Mouse (Mus musculus) limb, embryonic 14.5 days (tissue): ENCODE measurements at regions not wholly inside any gene's neighbourhood (a gene's known extent, or its start where the extent isn't known, plus 50 kb on each side); places are given as distances from the start of the nearest gene placed in this dataset.

Experiments used
- ATAC-seq: fragments of 200-750 bp; cut with Nextera tagmentation; 2 replicates; pipeline ENCODE4 v1.8.0; 2017; ENCODE audit warnings: low read depth, moderate number of reproducible peaks, moderate TSS enrichment; ENCODE audit not compliant: low FRiP score
- DNase-seq: peaks from one replicate; pipeline ENCODE4 v3.0.0-alpha.2; 2015; ENCODE audit warnings: low spot score
- H3K27ac ChIP-seq: fragments of 300-500 bp; sonication (generic); replicated peaks from 2 replicates; pipeline ENCODE4 v1.5.1; 2014; ENCODE audit warnings: low read depth, mild to moderate bottlenecking, low read length, moderate library complexity, mixed read lengths
- H3K27me3 ChIP-seq: fragments of 300-500 bp; sonication (generic); 2 replicates; pipeline ENCODE4 v1.6.1; 2014; ENCODE audit warnings: low read length, mixed read lengths; ENCODE audit not compliant: control insufficient read depth, insufficient read depth
- H3K36me3 ChIP-seq: fragments of 300-500 bp; sonication (generic); 2 replicates; pipeline ENCODE4 v1.6.1; 2014; ENCODE audit warnings: mild to moderate bottlenecking, low read length, moderate library complexity, mixed read lengths; ENCODE audit not compliant: control insufficient read depth, insufficient read depth
- H3K4me1 ChIP-seq: fragments of 300-500 bp; sonication (generic); 2 replicates; pipeline ENCODE4 v1.6.1; 2014; ENCODE audit warnings: antibody characterized with exemption, low read length, mixed read lengths; ENCODE audit not compliant: control insufficient read depth, insufficient read depth
- H3K4me2 ChIP-seq: fragments of 300-500 bp; sonication (generic); replicated peaks from 2 replicates; pipeline ENCODE4 v1.6.1; 2014; ENCODE audit warnings: low read depth, mild to moderate bottlenecking, low read length, moderate library complexity; ENCODE audit not compliant: severe bottlenecking
- H3K4me3 ChIP-seq: fragments of 300-500 bp; sonication (generic); replicated peaks from 2 replicates; pipeline ENCODE4 v1.5.1; 2014; ENCODE audit warnings: low read length
- H3K9ac ChIP-seq: fragments of 300-500 bp; sonication (generic); 2 replicates; pipeline ENCODE4 v1.6.1; 2014; ENCODE audit warnings: mild to moderate bottlenecking, low read depth, low read length, moderate library complexity; ENCODE audit not compliant: severe bottlenecking
- H3K9me3 ChIP-seq: fragments of 300-500 bp; sonication (generic); 2 replicates; pipeline ENCODE4 v1.6.1; 2016; ENCODE audit warnings: low read length; ENCODE audit not compliant: control insufficient read depth
- POLR2A ChIP-seq: fragments of 200-500 bp; IDR thresholded peaks from 2 replicates; pipeline ENCODE4 v1.8.0; 2012; ENCODE audit warnings: inconsistent platforms, mild to moderate bottlenecking, moderate library complexity, borderline replicate concordance; ENCODE audit not compliant: insufficient read depth, insufficient read length; ENCODE audit errors: extremely low read depth
- WGBS: fragments of 180-500 bp; shearing (Covaris S2); extraction: QIAGEN DNeasy Blood & Tissue Kit; methylation state at CpG from one replicate; pipeline ENCODE4 v1.1.7; 2014; 5-methylcytosine and 5-hydroxymethylcytosine counted together

GRCm38 (mm10) chr10:119003042-119003441, 133.0 kb upstream of the Dyrk2 start:
- DNase-seq = no peak
- no peak overlapping the region for H3K27ac ChIP-seq
- ATAC-seq = no peak
- 90% methylated on average over 2 of the region's 2 CpGs for WGBS
- H3K4me3 ChIP-seq = no peak overlapping the region
- no peak overlapping the region for H3K4me2 ChIP-seq
- no peaks in the 10 kb centered on the region for H3K27me3 ChIP-seq
- no peaks in the 10 kb centered on the region for H3K9me3 ChIP-seq
- no peaks in the 10 kb centered on the region for H3K36me3 ChIP-seq
- no peak for TF ChIP-seq POLR2A
- no peak overlapping the region for H3K9ac ChIP-seq
- H3K4me1 ChIP-seq = no peaks in the 10 kb centered on the region

- WGBS = 86% methylated on average over 7 of the region's 7 CpGs
These were observed 131.9 kb upstream of the Dyrk2 start for GRCm38 (mm10) chr10:119001895-119002294.

GRCm38 (mm10) chr10:119001000-119001780, 131.2 kb upstream of the Dyrk2 start:
- H3K27me3 ChIP-seq = no peaks in the 10 kb centered on the region
- H3K4me2 ChIP-seq = no peak overlapping the region
- no peak for DNase-seq
- no peak overlapping the region for H3K27ac ChIP-seq
- H3K4me3 ChIP-seq = no peak overlapping the region
- H3K9me3 ChIP-seq = no peaks in the 10 kb centered on the region
- 77% methylated on average over 17 of the region's 17 CpGs for WGBS
- no peak for TF ChIP-seq POLR2A
- H3K36me3 ChIP-seq = no peaks in the 10 kb centered on the region
- ATAC-seq = no peak
- H3K9ac ChIP-seq = no peak overlapping the region
- no peaks in the 10 kb centered on the region for H3K4me1 ChIP-seq

More at GRCm38 (mm10) chr10:119001895-119002294, 131.9 kb upstream of the Dyrk2 start:
- H3K9me3 ChIP-seq = no peaks in the 10 kb centered on the region
- DNase-seq (no peak), ATAC-seq (no peak)
- no peak overlapping the region for H3K4me3 ChIP-seq
- TF ChIP-seq POLR2A = no peak
- no peak overlapping the region for H3K4me2 ChIP-seq
- H3K27me3 ChIP-seq = no peaks in the 10 kb centered on the region
- no peak overlapping the region for H3K9ac ChIP-seq
- H3K4me1 ChIP-seq = no peaks in the 10 kb centered on the region
- no peaks in the 10 kb centered on the region for H3K36me3 ChIP-seq
- H3K27ac ChIP-seq = no peak overlapping the region

GRCm38 (mm10) chr10:118998966-118999365, 129.0 kb upstream of the Dyrk2 start:
- H3K9me3 ChIP-seq = no peaks in the 10 kb centered on the region
- no peak overlapping the region for H3K4me2 ChIP-seq
- no peaks in the 10 kb centered on the region for H3K27me3 ChIP-seq
- DNase-seq = no peak
- no peak overlapping the region for H3K9ac ChIP-seq
- no peaks in the 10 kb centered on the region for H3K36me3 ChIP-seq
- no peak overlapping the region for H3K4me3 ChIP-seq
- no peak for ATAC-seq
- no peak for TF ChIP-seq POLR2A
- no peak overlapping the region for H3K27ac ChIP-seq
- peaks cover 7% of the 10 kb centered on the region; the same call in 1 of the 2 replicates for H3K4me1 ChIP-seq
- 68% methylated on average over 6 of the region's 6 CpGs for WGBS

- TF ChIP-seq POLR2A = no peak
- no peaks in the 10 kb centered on the region for H3K36me3 ChIP-seq
- 88% methylated on average over 2 of the region's 2 CpGs for WGBS
- ATAC-seq = no peak
- DNase-seq = no peak
- H3K9ac ChIP-seq = no peak overlapping the region
- H3K27me3 ChIP-seq = no peaks in the 10 kb centered on the region
- H3K4me1 ChIP-seq = peaks cover 11% of the 10 kb centered on the region; the same call in 1 of the 2 replicates
- no peak overlapping the region for H3K4me3 ChIP-seq
- H3K9me3 ChIP-seq = no peaks in the 10 kb centered on the region
- no peak overlapping the region for H3K27ac ChIP-seq
- no peak overlapping the region for H3K4me2 ChIP-seq
These were observed 127.0 kb upstream of the Dyrk2 start for GRCm38 (mm10) chr10:118997034-118997433.
